Mouse (Mus musculus): ENCODE results near the gene Ndufaf5. TPM values are rescaled to one million over a fixed set of nuclear protein-coding genes. Genes with fewer than 3 reads are reported as not detected.

Gene Ndufaf5
- total RNA-seq, 2 experiments from 2014 or later: 27.1 to 27.9 TPM

Other genes with a start within 250 kb of the Ndufaf5 start
- gene Tasp1, start 103.8 kb upstream of the Ndufaf5 start, total RNA-seq (2021): 1 to 10 TPM; 6.7 to 7.1 TPM
- gene Gm17374, start 18.6 kb upstream of the Ndufaf5 start, total RNA-seq (2021): not detected
- gene Esf1, start 85 bp upstream of the Ndufaf5 start, total RNA-seq (2021): 10 to 100 TPM; 14.8 to 15.3 TPM
- not detected for gene Sel1l2, start 219.1 kb downstream of the Ndufaf5 start, total RNA-seq (2021)
- 1 to 10 TPM; 8.5 to 9.9 TPM for gene Macrod2, start 224.7 kb downstream of the Ndufaf5 start, total RNA-seq (2021)